Mouse (Mus musculus): ENCODE data around the gene Slc9a9. TPM values are rescaled to one million over a fixed set of nuclear protein-coding genes. Genes with fewer than 3 reads are reported as not detected.

The Slc9a9 gene
- polyA plus RNA-seq, 1 experiment = 0.69 TPM

- TF ChIP-seq CTCF (IDR thresholded peaks at IDR 0.05; ENCODE audit: control insufficient read depth, insufficient read depth, insufficient replicate concordance, low read depth, low read length) (no peak), POLR2A (IDR thresholded peaks at IDR 0.05; ENCODE audit: control insufficient read depth, low read depth, low read length) (no peak)
- no peaks in the 10 kb centered on the region for H3K27me3 ChIP-seq (ENCODE audit: control insufficient read depth, insufficient read depth, low read length)
- H3K4me3 ChIP-seq (ENCODE audit: control insufficient read depth, low read depth, low read length) = no peak overlapping the region
- no peaks in the 10 kb centered on the region for H3K36me3 ChIP-seq (ENCODE audit: control insufficient read depth, insufficient read depth, low read length)
- no peaks in the 10 kb centered on the region; the same call in 1 of the 2 replicates for H3K4me1 ChIP-seq (ENCODE audit: control insufficient read depth, insufficient read depth, low read length)
- no peak overlapping the region for H3K27ac ChIP-seq (ENCODE audit: control insufficient read depth, insufficient read depth, low read depth, low read length)
Observed at GRCm38 (mm10) chr9:95185840-95186239, 516.1 kb downstream of the Slc9a9 start.

GRCm38 (mm10) chr9:95186386-95187289, 516.9 kb downstream of the Slc9a9 start:
- Histone ChIP-seq H3K4me1 (ENCODE audit: control insufficient read depth, insufficient read depth, low read length) (no peaks in the 10 kb centered on the region; the same call in 1 of the 2 replicates), H3K27ac (ENCODE audit: control insufficient read depth, insufficient read depth, low read depth, low read length) (peak overlapping the region; percentile 45; the same call in 1 of the 2 replicates), H3K27me3 (ENCODE audit: control insufficient read depth, insufficient read depth, low read length) (no peaks in the 10 kb centered on the region), H3K36me3 (ENCODE audit: control insufficient read depth, insufficient read depth, low read length) (no peaks in the 10 kb centered on the region), H3K4me3 (ENCODE audit: control insufficient read depth, low read depth, low read length) (no peak overlapping the region)
- no peak for TF ChIP-seq POLR2A (IDR thresholded peaks at IDR 0.05; ENCODE audit: control insufficient read depth, low read depth, low read length)
- no peak for TF ChIP-seq CTCF (IDR thresholded peaks at IDR 0.05; ENCODE audit: control insufficient read depth, insufficient read depth, insufficient replicate concordance, low read depth, low read length)

- Histone ChIP-seq H3K27me3 (ENCODE audit: control insufficient read depth, insufficient read depth, low read length) (no peaks in the 10 kb centered on the region), H3K4me3 (ENCODE audit: control insufficient read depth, low read depth, low read length) (no peak overlapping the region), H3K36me3 (ENCODE audit: control insufficient read depth, insufficient read depth, low read length) (no peaks in the 10 kb centered on the region), H3K4me1 (ENCODE audit: control insufficient read depth, insufficient read depth, low read length) (no peaks in the 10 kb centered on the region; the same call in 1 of the 2 replicates), H3K27ac (ENCODE audit: control insufficient read depth, insufficient read depth, low read depth, low read length) (no peak overlapping the region; the same call in 1 of the 2 replicates)
- no peak for TF ChIP-seq POLR2A (IDR thresholded peaks at IDR 0.05; ENCODE audit: control insufficient read depth, low read depth, low read length)
- no peak for TF ChIP-seq CTCF (IDR thresholded peaks at IDR 0.05; ENCODE audit: control insufficient read depth, insufficient read depth, insufficient replicate concordance, low read depth, low read length)
Observed at GRCm38 (mm10) chr9:95188362-95189217, 518.9 kb downstream of the Slc9a9 start.

GRCm38 (mm10) chr9:95189218-95189605, 519.5 kb downstream of the Slc9a9 start:
- H3K4me3 ChIP-seq (ENCODE audit: control insufficient read depth, low read depth, low read length) = no peak overlapping the region
- H3K4me1 ChIP-seq (ENCODE audit: control insufficient read depth, insufficient read depth, low read length) = no peaks in the 10 kb centered on the region; the same call in 1 of the 2 replicates

GRCm38 (mm10) chr9:95191442-95191841, 521.7 kb downstream of the Slc9a9 start:
- no peak for TF ChIP-seq POLR2A (IDR thresholded peaks at IDR 0.05; ENCODE audit: control insufficient read depth, low read depth, low read length)
- TF ChIP-seq CTCF (IDR thresholded peaks at IDR 0.05; ENCODE audit: control insufficient read depth, insufficient read depth, insufficient replicate concordance, low read depth, low read length) = no peak
- Histone ChIP-seq H3K4me1 (ENCODE audit: control insufficient read depth, insufficient read depth, low read length) (no peaks in the 10 kb centered on the region; the same call in 1 of the 2 replicates), H3K27me3 (ENCODE audit: control insufficient read depth, insufficient read depth, low read length) (no peaks in the 10 kb centered on the region), H3K4me3 (ENCODE audit: control insufficient read depth, low read depth, low read length) (no peak overlapping the region), H3K36me3 (ENCODE audit: control insufficient read depth, insufficient read depth, low read length) (no peaks in the 10 kb centered on the region), H3K27ac (ENCODE audit: control insufficient read depth, insufficient read depth, low read depth, low read length) (no peak overlapping the region)

More at GRCm38 (mm10) chr9:95189218-95189605, 519.5 kb downstream of the Slc9a9 start:
- Histone ChIP-seq H3K36me3 (ENCODE audit: control insufficient read depth, insufficient read depth, low read length) (no peaks in the 10 kb centered on the region), H3K27ac (ENCODE audit: control insufficient read depth, insufficient read depth, low read depth, low read length) (no peak overlapping the region), H3K27me3 (ENCODE audit: control insufficient read depth, insufficient read depth, low read length) (no peaks in the 10 kb centered on the region)
- TF ChIP-seq CTCF (IDR thresholded peaks at IDR 0.05; ENCODE audit: control insufficient read depth, insufficient read depth, insufficient replicate concordance, low read depth, low read length) (no peak), POLR2A (IDR thresholded peaks at IDR 0.05; ENCODE audit: control insufficient read depth, low read depth, low read length) (no peak)

GRCm38 (mm10) chr9:95192901-95193532, 523.3 kb downstream of the Slc9a9 start:
- Histone ChIP-seq H3K27ac (ENCODE audit: control insufficient read depth, insufficient read depth, low read depth, low read length) (no peak overlapping the region), H3K4me1 (ENCODE audit: control insufficient read depth, insufficient read depth, low read length) (no peaks in the 10 kb centered on the region), H3K36me3 (ENCODE audit: control insufficient read depth, insufficient read depth, low read length) (no peaks in the 10 kb centered on the region), H3K27me3 (ENCODE audit: control insufficient read depth, insufficient read depth, low read length) (no peaks in the 10 kb centered on the region), H3K4me3 (ENCODE audit: control insufficient read depth, low read depth, low read length) (no peak overlapping the region)
- TF ChIP-seq CTCF (IDR thresholded peaks at IDR 0.05; ENCODE audit: control insufficient read depth, insufficient read depth, insufficient replicate concordance, low read depth, low read length) (no peak), POLR2A (IDR thresholded peaks at IDR 0.05; ENCODE audit: control insufficient read depth, low read depth, low read length) (no peak)
